Mouse (Mus musculus) neural tube, embryonic 12.5 days (tissue): ENCODE data around the gene Caln1. TPM values are rescaled to one million over a fixed set of nuclear protein-coding genes. Genes with fewer than 3 reads are reported as not detected.

ENCODE experiments used
- ATAC-seq: fragments of 200-750 bp; cut with Nextera tagmentation; 2 replicates; pipeline ENCODE4 v1.8.0; 2017; ENCODE audit warnings: low read depth, mild to moderate bottlenecking, moderate TSS enrichment, moderate library complexity; ENCODE audit not compliant: low FRiP score
- H3K27ac ChIP-seq: fragments of 300-500 bp; sonication (generic); 2 replicates; pipeline ENCODE4 v1.5.1; 2016
- H3K27me3 ChIP-seq: fragments of 300-500 bp; sonication (generic); replicated peaks from 2 replicates; pipeline ENCODE4 v1.6.1; 2016; ENCODE audit warnings: mild to moderate bottlenecking
- H3K36me3 ChIP-seq: fragments of 300-500 bp; sonication (generic); 2 replicates; pipeline ENCODE4 v1.6.1; 2016; ENCODE audit warnings: mild to moderate bottlenecking
- H3K4me1 ChIP-seq: fragments of 300-500 bp; sonication (generic); 2 replicates; pipeline ENCODE4 v1.6.1; 2016
- H3K4me2 ChIP-seq: fragments of 300-500 bp; sonication (generic); replicated peaks from 2 replicates; pipeline ENCODE4 v1.6.1; 2016; ENCODE audit warnings: mild to moderate bottlenecking
- H3K4me3 ChIP-seq: fragments of 300-500 bp; sonication (generic); 2 replicates; pipeline ENCODE4 v1.5.1; 2016
- H3K9ac ChIP-seq: fragments of 300-500 bp; sonication (generic); 2 replicates; pipeline ENCODE4 v1.6.1; 2016; ENCODE audit warnings: mild to moderate bottlenecking
- H3K9me3 ChIP-seq: fragments of 300-500 bp; sonication (generic); 2 replicates; pipeline ENCODE4 v1.6.1; 2016; ENCODE audit warnings: mild to moderate bottlenecking
- WGBS: fragments of 180-500 bp; shearing (Covaris S2); methylation state at CpG from one replicate; pipeline ENCODE4 v1.1.7; 2016; 5-methylcytosine and 5-hydroxymethylcytosine counted together
- polyA plus RNA-seq: library from polyadenylated mRNA; unstranded; fragments of >200 nt; fragmentation: Nextera tagmentation; extraction: Ambion mirVana; gene quantifications from 2 replicates; pipeline ENCODE4 v1.2.1, GENCODE M21; 2016

Gene Caln1
- polyA plus RNA-seq, 1 experiment from 2014 or later, result 2.6 TPM

GRCm38 (mm10) chr5:130852182-130852581, 482.9 kb downstream of the Caln1 start:
- no peak for ATAC-seq
- H3K27ac ChIP-seq, result no peak overlapping the region
- H3K9me3 ChIP-seq, result no peaks in the 10 kb centered on the region
- H3K4me1 ChIP-seq, result no peaks in the 10 kb centered on the region; the same call in 1 of the 2 replicates
- H3K4me3 ChIP-seq, result 0 out of 2 replicates have a peak overlapping the region, but pooled peaks have one; percentile 15
- H3K27me3 ChIP-seq, result no peaks in the 10 kb centered on the region
- H3K9ac ChIP-seq, result peak overlapping the region; percentile 26; the same call in 1 of the 2 replicates
- no peaks in the 10 kb centered on the region for H3K36me3 ChIP-seq
- H3K4me2 ChIP-seq, result peak overlapping the region; percentile 45
- WGBS, result 2% methylated on average over 9 of the region's 11 CpGs

GRCm38 (mm10) chr5:130853371-130853770, 484.1 kb downstream of the Caln1 start:
- H3K36me3 ChIP-seq, result no peaks in the 10 kb centered on the region
- H3K4me1 ChIP-seq, result no peaks in the 10 kb centered on the region; the same call in 1 of the 2 replicates
- no peaks in the 10 kb centered on the region for H3K9me3 ChIP-seq
- no peaks in the 10 kb centered on the region for H3K27me3 ChIP-seq
- H3K9ac ChIP-seq, result no peak overlapping the region
- 3% methylated on average over 10 of the region's 10 CpGs for WGBS
- H3K4me3 ChIP-seq, result no peak overlapping the region
- ATAC-seq, result no peak
- H3K4me2 ChIP-seq, result no peak overlapping the region
- H3K27ac ChIP-seq, result no peak overlapping the region

GRCm38 (mm10) chr5:130854430-130854829, 485.2 kb downstream of the Caln1 start:
- ATAC-seq, result no peak
- H3K27ac ChIP-seq, result no peak overlapping the region
- H3K9me3 ChIP-seq, result no peaks in the 10 kb centered on the region
- 89% methylated on average over 7 of the region's 7 CpGs for WGBS
- no peak overlapping the region for H3K4me3 ChIP-seq
- no peak overlapping the region for H3K4me2 ChIP-seq
- H3K4me1 ChIP-seq, result no peaks in the 10 kb centered on the region; the same call in 1 of the 2 replicates
- H3K36me3 ChIP-seq, result no peaks in the 10 kb centered on the region
- H3K9ac ChIP-seq, result no peak overlapping the region
- no peaks in the 10 kb centered on the region for H3K27me3 ChIP-seq

- WGBS, result 21% methylated on average over 8 of the region's 8 CpGs
- no peak for ATAC-seq
- Histone ChIP-seq H3K27ac (no peak overlapping the region), H3K9ac (no peak overlapping the region), H3K27me3 (no peaks in the 10 kb centered on the region), H3K4me1 (no peaks in the 10 kb centered on the region), H3K4me3 (no peak overlapping the region), H3K4me2 (no peak overlapping the region), H3K9me3 (no peaks in the 10 kb centered on the region), H3K36me3 (no peaks in the 10 kb centered on the region)
Measured at GRCm38 (mm10) chr5:130858148-130858547, 488.9 kb downstream of the Caln1 start.

GRCm38 (mm10) chr5:130858706-130859105, 489.5 kb downstream of the Caln1 start:
- Histone ChIP-seq H3K4me1 (no peaks in the 10 kb centered on the region), H3K36me3 (no peaks in the 10 kb centered on the region), H3K9me3 (no peaks in the 10 kb centered on the region), H3K27ac (no peak overlapping the region), H3K9ac (no peak overlapping the region), H3K27me3 (no peaks in the 10 kb centered on the region), H3K4me2 (no peak overlapping the region), H3K4me3 (no peak overlapping the region)
- WGBS, result 74% methylated on average over 3 of the region's 3 CpGs
- no peak for ATAC-seq

DNA sequence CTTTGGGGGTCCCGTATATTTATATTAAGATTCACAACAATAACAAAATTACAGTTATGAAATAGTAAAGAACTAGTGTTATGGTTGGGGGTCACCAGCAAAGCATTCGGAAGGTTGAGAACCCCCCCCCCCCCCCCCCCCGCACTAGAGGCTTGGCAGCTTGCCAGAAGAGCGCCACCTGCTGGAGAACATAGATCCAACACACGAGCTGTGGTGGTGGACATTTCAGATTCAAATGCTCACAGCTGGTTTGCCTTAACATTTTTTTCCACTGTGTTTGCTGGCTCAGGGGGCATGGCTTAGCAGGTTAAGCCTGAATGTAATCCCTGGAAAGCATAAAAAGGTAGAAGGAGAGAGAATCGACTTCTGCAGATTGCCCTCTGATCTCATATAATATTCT, 490.5 kb downstream of the Caln1 start:
- Histone ChIP-seq H3K9me3 (no peaks in the 10 kb centered on the region), H3K27me3 (no peaks in the 10 kb centered on the region), H3K4me1 (no peaks in the 10 kb centered on the region), H3K9ac (no peak overlapping the region), H3K4me3 (no peak overlapping the region), H3K36me3 (no peaks in the 10 kb centered on the region), H3K27ac (no peak overlapping the region), H3K4me2 (no peak overlapping the region)
- WGBS, result 54% methylated on average over 6 of the region's 6 CpGs
- ATAC-seq, result no peak

DNA sequence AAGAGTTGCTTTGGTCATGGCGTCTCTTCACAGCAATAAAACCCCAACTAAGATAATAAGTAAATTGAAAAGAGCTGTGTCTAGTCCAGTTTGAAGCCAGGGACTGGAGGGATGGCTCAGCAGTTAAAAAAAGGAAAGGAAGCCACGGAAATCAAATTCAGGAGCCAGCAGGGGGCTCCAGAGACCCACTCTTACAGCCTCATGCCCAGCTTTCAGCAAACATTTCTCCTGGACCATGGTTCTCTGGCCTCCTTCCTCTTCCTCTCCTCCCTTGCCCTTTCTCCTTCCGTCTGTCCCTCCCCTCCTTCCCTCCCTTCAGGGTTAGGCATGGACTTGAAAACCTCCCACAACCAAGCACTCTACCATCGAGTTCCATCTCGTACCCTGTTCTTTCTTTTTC, 493.0 kb downstream of the Caln1 start:
- no peaks in the 10 kb centered on the region for H3K27me3 ChIP-seq
- H3K4me3 ChIP-seq, result no peak overlapping the region
- H3K4me2 ChIP-seq, result no peak overlapping the region
- no peaks in the 10 kb centered on the region for H3K4me1 ChIP-seq
- H3K9ac ChIP-seq, result no peak overlapping the region
- WGBS, result 64% methylated on average over 5 of the region's 5 CpGs
- no peak overlapping the region for H3K27ac ChIP-seq
- no peaks in the 10 kb centered on the region for H3K9me3 ChIP-seq
- ATAC-seq, result no peak
- no peaks in the 10 kb centered on the region for H3K36me3 ChIP-seq

GRCm38 (mm10) chr5:130869869-130870268, 500.6 kb downstream of the Caln1 start:
- 85% methylated on average over 1 of the region's 1 CpGs for WGBS
- Histone ChIP-seq H3K27me3 (no peaks in the 10 kb centered on the region), H3K4me1 (no peaks in the 10 kb centered on the region)

GRCm38 (mm10) chr5:130871086-130871485, 501.8 kb downstream of the Caln1 start:
- peaks cover 9% of the 10 kb centered on the region; the same call in 1 of the 2 replicates for H3K9me3 ChIP-seq
- H3K36me3 ChIP-seq, result no peaks in the 10 kb centered on the region
- no peak overlapping the region for H3K9ac ChIP-seq
- H3K27me3 ChIP-seq, result no peaks in the 10 kb centered on the region
- no peak overlapping the region for H3K4me2 ChIP-seq
- WGBS, result 65% methylated on average over 8 of the region's 8 CpGs
- H3K4me3 ChIP-seq, result no peak overlapping the region
- H3K27ac ChIP-seq, result no peak overlapping the region
- H3K4me1 ChIP-seq, result no peaks in the 10 kb centered on the region
- ATAC-seq, result no peak

More at GRCm38 (mm10) chr5:130869869-130870268, 500.6 kb downstream of the Caln1 start:
- Histone ChIP-seq H3K4me3 (no peak overlapping the region), H3K36me3 (no peaks in the 10 kb centered on the region), H3K9ac (no peak overlapping the region), H3K27ac (no peak overlapping the region), H3K9me3 (peaks cover 9% of the 10 kb centered on the region; the same call in 1 of the 2 replicates), H3K4me2 (no peak overlapping the region)
- no peak for ATAC-seq

DNA sequence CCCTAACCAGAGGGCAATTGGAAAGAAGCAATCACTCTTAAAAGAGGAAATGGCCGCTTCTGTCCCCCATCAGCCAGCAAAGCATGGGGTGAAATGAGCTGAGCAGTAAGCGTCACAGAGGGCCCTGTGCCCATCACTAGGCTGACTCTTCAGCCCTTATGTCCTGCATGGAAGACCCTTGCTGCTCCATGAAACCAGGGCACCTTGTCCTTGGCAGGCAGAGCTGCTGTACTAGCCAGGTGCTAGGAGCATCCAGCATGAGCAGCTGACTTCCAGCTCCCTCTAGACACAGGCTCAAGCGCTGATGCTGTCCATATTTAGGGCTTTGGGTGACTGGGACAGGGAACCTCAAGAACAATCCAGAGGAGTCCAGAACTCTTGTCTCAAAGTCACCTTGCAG, 506.1 kb downstream of the Caln1 start:
- ATAC-seq, result no peak
- 78% methylated on average over 3 of the region's 3 CpGs for WGBS

DNA sequence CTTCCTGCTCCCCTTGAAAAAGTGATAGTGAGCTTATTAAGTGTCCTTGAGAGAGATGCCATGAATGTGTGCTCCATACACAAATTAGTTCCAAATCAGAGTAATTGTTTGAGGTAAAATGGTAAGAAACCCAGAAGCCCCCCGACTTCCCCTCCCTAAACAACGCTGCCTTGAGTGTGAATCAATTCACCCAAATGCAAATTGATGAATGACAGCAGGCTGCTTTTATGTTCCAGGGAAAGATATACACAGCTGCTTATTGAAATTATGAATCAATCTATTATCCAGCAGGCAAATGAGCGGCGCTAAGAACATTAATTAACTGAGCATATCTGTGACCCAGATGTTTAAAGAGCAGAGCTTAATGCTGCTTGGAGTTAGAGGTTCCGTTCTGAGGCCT, 511.1 kb downstream of the Caln1 start:
- Histone ChIP-seq H3K9ac (no peak overlapping the region), H3K27ac (no peak overlapping the region), H3K4me3 (no peak overlapping the region), H3K36me3 (no peaks in the 10 kb centered on the region), H3K4me1 (no peaks in the 10 kb centered on the region), H3K9me3 (no peaks in the 10 kb centered on the region), H3K4me2 (no peak overlapping the region), H3K27me3 (no peaks in the 10 kb centered on the region)
- no peak for ATAC-seq
- WGBS, result 79% methylated on average over 5 of the region's 5 CpGs

More for the DNA sequence above, 506.1 kb downstream of the Caln1 start:
- no peak overlapping the region for H3K4me2 ChIP-seq
- no peaks in the 10 kb centered on the region for H3K4me1 ChIP-seq
- no peak overlapping the region for H3K4me3 ChIP-seq
- no peak overlapping the region for H3K27ac ChIP-seq
- no peaks in the 10 kb centered on the region for H3K27me3 ChIP-seq
- peaks cover under 1% of the 10 kb centered on the region; the same call in 1 of the 2 replicates for H3K9me3 ChIP-seq
- H3K36me3 ChIP-seq, result no peaks in the 10 kb centered on the region
- no peak overlapping the region for H3K9ac ChIP-seq

DNA sequence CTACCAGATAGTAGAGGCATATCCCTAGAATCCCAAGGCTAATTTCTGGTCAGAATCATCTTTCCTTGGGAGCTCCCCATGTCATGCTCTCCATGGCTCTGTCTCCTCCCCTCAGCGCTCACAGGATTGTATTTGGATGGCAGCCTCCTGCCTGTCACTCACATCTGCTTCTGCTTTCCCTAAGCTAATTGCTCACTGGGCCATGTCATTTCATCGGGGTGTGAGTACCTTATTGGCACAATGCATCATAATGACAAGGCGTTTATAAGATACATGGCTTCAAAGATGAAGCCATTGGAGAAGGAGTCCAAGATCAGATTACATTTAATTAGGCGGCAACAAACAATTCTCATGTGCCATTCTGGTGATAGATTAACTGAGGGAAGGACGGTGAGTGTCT, 522.5 kb downstream of the Caln1 start:
- ATAC-seq, result no peak
- H3K9ac ChIP-seq, result no peak overlapping the region
- no peaks in the 10 kb centered on the region for H3K27me3 ChIP-seq
- no peak overlapping the region for H3K27ac ChIP-seq
- H3K4me2 ChIP-seq, result no peak overlapping the region
- 62% methylated on average over 5 of the region's 5 CpGs for WGBS
- H3K9me3 ChIP-seq, result no peaks in the 10 kb centered on the region
- no peak overlapping the region for H3K4me3 ChIP-seq
- no peaks in the 10 kb centered on the region for H3K4me1 ChIP-seq
- no peaks in the 10 kb centered on the region for H3K36me3 ChIP-seq

GRCm38 (mm10) chr5:130895991-130896390, 526.7 kb downstream of the Caln1 start:
- 92% methylated on average over 3 of the region's 3 CpGs for WGBS
- Histone ChIP-seq H3K9me3 (no peaks in the 10 kb centered on the region), H3K9ac (no peak overlapping the region), H3K27me3 (no peaks in the 10 kb centered on the region), H3K4me2 (no peak overlapping the region), H3K27ac (no peak overlapping the region), H3K4me1 (no peaks in the 10 kb centered on the region), H3K36me3 (no peaks in the 10 kb centered on the region), H3K4me3 (no peak overlapping the region)
- ATAC-seq, result no peak
